Mouse (Mus musculus) cerebellum, adult 18-20 months (tissue): Measurements from ENCODE around the gene Slc1a3.

Experiments
- DNase-seq, 2 experiments: peaks; one replicate each; pipeline ENCODE4 v3.0.0; 2021

Gene Slc1a3

DNA sequence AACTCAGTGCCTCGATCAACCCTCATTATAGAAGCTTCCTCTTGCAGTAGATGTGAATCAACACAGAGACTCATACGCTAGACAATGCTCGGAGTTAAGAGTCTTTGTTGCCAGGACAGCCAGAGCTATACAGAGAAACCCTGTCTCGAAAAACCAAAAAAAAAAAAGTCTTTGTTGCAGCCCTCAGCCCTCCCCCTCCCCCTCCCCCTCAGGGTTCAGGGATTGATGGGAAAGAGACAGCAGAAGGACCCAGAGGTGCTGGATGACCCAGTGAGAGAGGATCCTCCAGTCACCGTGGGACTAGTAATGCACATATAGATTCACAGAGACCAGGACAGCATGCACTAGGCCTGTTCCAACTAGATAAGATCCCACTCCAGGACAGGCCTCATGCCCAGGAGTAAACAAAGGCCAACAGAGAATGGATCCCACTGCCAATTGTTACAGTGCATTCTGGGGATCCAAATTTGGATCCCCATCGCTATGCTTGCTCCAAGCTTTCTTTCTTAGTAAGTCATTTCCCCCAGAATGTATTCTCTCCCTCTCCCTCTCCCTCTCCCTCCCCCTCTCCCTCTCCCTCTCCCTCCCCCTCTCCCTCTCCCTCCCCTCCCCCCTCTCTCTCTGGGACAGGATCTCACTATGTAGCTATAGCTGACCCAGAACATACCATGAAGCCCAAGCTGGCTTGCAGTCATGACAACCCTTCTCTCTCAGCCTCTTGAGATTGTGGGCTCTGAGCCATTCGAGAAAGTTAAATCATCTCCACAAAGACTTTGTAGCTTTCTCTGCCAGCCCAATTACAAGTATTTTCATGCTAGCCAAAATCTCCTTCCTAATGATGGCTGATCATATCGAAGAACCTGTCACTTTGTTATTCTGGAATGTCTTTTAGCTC is 52.2 kb downstream of the Slc1a3 start:
- no peak for DNase-seq

DNA sequence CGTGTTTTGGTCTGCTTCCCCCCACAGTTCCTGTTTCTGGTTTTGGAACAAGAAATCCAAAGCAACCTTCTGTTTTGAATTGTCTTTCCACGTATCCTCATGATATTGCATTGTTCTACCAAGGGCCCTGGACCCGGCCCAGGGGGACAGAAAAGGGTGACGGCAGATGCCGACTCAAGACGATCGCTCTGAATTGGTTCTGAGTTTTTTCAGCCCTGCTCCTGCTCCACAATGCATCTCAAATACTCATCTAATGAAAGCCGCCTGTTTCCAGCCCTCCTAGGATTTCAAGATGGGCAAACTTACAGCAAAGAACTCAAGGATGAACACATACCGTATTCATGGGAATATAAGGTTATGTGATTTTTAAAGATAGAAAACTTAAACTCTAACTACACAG is 55.3 kb downstream of the Slc1a3 start:
- DNase-seq: no peak

DNA sequence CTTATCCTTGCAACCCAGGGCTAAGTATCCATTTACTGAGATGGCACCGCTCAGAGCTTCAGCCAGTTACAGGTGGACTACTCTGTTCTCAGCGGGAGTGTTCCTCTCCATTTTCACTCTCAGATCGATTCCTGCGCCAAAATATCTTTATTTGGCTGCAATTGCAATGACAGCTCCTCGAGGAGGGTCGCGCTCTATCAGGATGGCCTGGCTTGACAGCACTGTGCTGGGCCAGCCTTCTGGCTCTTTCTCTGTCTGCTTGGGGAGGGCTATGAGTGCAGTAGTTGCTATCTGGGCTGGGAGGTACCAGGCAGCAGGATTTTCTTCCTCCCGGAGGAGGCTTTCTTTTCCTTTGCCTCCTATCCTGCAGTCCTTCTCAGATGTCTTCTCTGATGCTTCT is 57.9 kb downstream of the Slc1a3 start:
- DNase-seq: no peak

DNA sequence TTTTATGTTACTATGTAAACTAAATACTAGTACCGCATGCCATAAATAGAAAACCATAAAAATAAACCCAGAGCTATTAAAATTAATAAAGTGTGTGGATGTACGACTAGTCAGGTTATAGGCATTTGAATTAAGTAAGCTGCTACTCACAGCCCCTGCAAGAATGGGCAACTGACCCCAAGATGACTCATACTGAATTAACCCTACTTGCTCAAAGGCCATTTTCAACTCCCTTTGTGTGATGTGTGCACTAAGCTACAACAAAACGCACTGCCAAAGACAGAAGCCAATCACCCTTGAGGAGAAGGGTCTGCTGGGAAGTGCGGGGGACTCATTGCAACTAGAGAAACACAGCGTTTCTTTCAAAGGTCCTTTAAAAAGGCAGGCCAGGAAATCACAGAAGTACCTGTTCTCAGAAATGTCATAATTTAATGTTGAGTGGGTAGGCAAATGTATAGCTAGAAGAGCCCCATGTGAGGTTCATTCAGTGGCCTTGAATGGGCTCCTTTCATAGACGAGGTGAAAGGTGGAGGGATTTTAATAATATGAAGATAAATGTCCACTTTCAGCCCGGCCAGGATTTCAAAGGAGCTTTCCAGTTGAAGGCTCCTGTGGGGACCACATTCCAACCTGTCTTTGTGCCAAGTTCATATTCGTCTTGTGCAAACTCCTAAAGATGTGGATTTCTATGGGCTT is 66.4 kb downstream of the Slc1a3 start:
- no peak for DNase-seq

DNA sequence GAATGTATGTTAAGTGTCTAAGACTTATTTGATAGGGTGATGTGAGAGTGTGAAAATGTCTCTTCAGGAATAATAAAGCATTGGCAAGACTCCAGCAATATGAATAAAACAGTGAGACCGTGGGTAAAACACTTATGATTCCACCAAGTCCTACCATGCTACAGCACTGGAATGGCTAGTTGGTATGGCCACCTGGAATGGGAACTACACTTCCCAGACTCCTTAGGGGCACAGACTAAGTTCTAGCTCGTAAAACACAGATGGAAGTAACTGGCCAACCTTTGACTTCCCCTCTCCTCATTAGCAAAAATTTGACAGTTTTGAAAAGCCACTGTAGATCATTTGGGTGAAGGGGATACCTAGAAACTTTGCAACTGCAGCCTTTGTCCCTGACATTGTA is 70.7 kb downstream of the Slc1a3 start:
- no peak for DNase-seq

DNA sequence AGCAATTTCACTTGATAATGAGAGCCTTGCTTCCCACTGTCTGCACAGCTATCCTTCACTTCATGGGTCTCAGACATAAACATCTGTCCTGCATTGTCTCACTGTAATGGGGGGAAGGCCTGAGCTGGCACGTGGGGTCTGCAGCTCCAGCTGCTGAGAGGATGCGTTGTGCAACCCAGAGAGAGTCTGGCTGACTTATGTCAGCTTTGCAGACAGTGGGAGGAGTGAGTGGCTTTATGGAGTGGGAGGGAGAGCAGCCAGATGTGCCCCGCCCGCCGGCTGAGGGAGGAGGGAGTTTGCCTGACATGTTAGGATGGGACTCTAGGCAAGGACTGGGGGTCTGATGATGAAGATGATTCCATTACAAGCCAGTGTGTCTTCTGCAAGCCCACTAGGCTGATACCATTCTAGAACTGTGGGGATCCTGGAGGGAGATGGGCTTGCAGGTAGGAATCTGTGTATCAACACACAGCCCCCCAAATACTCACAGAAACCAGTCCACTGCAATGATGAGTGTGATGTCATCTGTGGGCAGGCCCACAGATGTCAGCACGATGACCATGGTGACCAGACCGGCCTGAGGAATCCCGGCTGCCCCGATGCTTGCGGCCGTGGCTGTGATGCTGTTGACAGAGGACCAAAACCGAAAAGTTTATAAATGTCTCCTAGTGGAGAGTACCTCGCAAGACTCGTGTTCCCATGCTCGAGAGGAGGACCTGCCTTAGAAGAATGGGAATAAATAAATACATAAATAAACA is 71.8 kb downstream of the Slc1a3 start:
- no peak for DNase-seq

DNA sequence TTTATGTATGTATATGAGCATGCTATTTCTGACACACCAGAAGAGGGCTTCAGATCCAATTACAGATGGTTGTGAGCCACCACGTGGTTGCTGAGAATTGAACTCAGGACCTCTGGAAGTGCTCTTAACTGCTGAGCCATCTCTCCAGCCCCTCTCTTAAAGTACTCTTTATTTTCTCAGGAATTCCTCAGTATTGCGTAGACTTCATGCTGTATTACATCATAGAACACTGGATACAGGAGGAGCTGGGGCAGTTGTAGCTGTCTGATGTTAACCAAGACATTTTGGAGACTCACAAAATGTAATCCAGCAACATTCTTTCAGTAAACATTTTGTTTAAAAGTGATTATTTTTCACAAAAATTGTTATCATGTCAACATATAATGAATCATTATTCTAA is 73.3 kb downstream of the Slc1a3 start:
- DNase-seq: no peak

DNA sequence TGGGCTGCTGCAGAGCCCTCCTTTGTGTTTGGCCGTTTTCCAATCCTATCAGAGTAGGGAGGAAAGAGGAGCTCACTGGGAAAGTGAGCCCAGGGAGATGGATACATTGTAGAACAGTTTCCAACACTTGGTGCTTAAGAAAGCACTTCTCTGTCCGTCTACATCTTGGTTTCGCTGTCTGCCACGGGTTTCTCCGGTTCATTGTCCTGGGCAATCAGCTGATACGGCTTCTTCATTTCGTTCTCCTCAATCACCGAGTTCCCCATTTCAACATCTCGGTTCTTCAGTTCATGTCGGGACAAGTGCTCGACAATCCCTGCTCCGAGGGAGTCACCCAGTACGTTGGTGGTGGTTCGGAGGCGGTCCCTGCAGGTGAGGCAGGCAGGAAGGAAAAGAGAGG is 74.6 kb downstream of the Slc1a3 start:
- DNase-seq: no peak

DNA sequence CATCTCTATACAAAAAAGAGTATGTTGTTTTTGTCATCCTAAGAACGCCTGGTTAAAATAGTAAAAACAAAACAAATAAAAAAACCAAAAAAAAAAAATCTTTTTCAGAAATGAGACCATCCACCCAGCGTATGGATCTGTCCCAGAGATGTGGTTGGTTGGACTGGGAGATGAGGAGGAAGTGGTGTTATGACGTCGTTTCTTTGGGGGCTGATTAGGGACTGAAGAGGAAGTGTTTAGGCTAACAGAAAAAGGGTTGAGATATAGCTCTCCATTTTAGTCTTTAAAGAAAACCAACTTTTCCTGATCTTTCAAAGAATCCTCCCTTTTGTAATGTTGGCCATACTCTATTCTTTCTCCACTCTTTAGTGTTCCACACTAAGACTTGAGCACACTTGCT is 75.8 kb downstream of the Slc1a3 start:
- DNase-seq: no peak

DNA sequence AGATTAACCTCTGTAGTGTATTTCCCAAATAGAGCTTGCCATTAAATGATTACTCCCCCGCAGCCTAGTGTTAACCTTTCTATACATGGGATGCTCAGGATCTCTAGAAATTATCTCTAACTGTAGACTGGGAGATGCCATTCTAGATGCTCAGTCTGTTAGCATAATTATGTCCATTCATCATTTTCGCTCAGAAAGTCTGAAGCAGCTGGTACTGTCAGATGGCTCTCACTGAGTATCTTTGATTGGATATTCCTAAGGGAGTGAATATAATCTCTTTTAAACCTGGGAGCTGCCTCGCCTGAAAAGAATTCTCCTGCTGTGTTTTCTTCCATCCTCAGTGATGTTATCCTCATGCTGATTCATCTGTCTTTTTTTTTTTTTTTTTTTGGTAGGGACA is 76.2 kb downstream of the Slc1a3 start:
- DNase-seq: no peak

DNA sequence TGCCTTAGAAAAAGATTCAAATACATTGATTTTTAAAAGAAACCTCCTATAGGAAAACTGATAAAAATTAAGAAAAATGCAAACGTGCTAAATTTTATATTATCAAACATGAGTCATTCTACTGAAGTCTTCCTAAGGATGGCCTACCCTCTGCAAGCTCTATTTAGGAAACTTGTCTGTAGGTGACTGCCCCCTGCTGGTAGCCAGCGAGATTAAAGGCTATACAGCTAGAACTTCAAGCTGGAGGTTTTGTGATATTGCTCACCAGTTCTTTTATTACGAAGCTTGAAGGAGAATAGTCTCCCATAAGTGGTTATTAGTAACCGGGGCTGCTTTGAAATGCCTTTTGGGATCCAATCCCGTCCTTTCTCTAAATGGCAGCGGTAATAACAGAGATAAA is 77.2 kb downstream of the Slc1a3 start:
- peak; percentile 58 to 61 for DNase-seq

DNA sequence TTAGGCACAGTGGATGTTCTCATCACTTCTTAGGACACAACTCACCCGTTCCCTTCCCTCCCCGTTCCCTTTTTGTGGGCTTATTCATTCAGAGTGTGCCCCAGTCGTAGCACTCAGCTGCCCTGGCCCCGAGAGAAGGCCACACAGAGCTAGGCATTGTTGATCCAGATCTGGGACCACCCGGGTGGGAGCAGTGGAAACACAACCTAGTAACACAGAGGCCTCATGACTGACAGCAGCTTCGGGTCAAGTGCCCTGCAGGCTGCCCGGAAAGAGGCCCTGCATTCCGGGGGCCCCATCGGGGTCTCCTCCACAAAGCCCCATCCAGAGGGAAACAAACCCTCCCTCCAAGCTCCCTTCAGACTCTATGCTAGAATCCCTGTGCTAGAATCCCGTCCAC is 78.2 kb downstream of the Slc1a3 start:
- no peak for DNase-seq

DNA sequence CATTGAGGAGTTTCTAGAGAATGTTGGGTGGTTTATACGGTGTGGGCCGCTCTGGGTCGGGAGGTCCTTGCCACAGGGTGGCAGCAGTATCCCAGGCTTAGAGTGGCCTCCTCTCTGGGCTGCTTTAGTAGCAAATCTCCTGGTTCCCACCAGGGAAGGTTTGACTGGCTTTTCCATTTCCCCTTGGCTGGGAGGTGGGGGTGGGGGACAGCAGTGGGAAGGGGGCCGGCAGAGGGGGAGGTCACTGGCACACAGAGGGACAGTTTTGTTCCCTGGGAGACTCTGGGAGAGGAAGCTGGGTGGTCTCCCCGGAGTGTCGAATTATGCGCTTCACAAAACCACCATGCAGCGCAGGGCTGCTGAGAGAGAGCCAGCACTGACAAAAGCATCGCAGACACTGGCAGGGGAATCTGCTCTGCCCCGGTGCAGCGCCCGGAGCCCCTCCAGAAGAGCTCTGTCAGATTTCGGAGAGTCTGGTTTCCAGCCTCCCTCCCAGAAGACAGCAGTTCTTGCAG is 81.2 kb downstream of the Slc1a3 start:
- peak; percentile 84 to 85 for DNase-seq

DNA sequence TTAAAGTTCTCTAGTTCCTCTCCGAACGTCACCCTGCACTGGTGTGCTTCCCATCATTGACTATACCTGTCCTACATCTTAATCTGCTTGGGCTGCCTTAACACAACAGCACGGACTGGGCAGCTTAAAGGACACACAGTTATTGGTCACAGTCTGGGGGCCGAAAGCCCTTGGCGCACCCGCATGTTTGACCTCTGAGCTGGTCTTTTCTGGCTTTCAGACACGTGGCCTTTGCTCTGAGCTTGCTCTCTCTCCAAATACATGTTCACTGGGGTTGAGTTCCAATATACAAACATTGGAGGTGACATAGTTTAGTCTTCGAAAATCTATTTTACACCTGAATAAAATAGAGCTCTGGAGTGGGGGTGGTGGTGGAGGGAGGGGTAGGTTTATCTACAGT is 82.4 kb downstream of the Slc1a3 start:
- DNase-seq: no peak

DNA sequence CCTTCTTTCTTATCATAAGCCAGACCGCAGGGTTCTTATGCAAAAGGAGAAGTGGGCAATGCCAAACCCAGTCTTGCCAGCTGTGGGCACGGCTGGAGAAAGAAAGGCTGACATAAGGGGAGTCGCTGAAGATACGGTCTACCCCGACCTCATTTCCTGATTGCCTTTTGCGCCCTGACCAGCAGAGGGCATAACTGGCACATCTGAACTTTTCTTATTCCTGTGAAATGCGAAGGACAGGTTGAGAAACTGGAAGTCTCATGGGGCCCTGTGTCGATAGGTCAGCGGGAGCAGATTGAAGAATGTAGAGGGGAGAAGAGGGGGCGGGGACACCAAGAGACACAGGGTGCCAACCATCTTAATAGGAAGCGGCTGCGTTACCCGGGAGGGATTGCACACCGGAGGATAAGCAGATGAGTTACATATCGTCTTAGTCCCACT is 83.4 kb downstream of the Slc1a3 start:
- DNase-seq: peak; percentile 72 to 74

DNA sequence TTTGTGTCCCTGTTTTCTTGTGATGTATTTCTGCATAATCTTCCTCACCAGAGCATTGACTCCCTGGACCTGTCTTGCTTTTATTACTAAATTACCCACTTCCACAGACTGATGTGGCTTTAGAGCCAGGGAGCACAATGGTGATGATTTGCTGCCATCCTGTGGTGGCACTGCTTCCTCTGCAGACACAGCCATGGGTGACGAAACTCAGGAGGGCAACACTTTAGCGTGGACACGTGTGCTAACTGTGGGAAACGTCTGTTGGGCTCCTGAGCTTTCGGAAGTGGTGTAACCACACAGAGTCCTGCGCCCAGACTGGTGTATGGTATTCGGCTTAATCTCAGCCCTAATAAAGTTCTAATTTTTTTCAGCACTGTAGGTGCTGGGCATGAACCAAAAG is 85.2 kb downstream of the Slc1a3 start:
- peak in 1 of 2 experiments; percentile 26 for DNase-seq

DNA sequence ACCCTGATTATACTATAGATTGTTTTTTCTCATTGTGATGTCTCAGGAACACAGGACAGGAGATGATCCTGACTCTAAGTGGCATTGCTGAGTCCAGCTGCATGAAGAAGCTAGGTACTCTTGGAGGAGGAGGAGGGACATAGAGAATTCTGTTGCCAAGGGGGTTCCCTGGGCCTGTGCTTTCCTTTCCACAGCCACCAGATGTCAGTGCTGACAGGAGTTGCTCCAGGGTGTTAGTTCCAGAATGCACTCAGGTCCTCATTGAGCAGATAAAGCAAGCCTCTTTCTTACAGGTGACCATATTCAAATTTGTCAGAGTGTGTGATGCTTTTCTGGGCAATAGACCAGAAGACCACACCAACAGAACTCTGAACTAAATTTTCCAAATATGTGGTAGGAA is 86.7 kb downstream of the Slc1a3 start:
- no peak for DNase-seq

DNA sequence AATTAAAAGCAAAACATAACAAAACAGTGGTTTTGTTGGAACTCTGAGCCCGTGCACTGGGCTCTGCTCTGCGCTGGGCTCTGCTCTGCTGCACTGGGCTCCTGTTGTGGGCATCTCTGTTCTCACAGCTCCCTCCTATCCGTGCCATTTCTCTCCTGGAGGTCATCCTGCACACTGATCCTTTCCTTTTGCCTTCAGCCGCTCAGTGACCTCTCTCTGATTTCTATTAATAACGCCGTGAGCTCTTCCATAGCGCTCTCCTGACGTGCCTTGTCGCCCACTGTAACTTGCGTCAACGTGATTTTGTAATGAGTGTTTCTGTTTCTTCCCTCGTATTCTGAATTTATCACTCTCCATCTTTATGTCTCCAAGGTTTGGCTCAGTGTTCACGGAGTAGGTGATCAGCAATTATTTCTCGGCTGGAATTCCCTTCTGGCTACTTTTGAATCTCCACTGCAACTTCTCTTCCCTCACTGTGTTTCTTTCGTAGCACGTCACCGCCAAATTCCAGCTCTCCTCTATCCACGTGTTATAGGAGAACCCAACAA is 91.0 kb downstream of the Slc1a3 start:
- DNase-seq: no peak

DNA sequence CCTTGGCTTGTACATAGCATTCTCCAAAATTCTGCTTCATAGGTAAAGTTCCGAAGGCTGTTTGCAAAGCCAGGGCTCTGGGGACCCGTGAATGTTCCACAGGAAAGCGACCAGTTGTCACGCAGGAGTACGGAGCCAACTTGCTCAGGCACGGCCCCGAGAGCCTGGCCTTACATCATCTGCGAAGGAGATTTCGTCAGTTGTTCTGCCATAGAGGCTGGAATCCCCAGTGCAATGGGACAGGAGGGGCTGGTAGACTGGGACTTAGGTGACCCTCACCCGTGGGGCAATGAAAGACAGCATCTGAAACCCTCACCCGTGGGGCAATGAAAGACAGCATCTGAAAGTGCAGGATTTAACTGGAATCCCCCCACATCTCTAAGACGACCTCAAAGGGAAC is 94.3 kb downstream of the Slc1a3 start:
- no peak for DNase-seq

DNA sequence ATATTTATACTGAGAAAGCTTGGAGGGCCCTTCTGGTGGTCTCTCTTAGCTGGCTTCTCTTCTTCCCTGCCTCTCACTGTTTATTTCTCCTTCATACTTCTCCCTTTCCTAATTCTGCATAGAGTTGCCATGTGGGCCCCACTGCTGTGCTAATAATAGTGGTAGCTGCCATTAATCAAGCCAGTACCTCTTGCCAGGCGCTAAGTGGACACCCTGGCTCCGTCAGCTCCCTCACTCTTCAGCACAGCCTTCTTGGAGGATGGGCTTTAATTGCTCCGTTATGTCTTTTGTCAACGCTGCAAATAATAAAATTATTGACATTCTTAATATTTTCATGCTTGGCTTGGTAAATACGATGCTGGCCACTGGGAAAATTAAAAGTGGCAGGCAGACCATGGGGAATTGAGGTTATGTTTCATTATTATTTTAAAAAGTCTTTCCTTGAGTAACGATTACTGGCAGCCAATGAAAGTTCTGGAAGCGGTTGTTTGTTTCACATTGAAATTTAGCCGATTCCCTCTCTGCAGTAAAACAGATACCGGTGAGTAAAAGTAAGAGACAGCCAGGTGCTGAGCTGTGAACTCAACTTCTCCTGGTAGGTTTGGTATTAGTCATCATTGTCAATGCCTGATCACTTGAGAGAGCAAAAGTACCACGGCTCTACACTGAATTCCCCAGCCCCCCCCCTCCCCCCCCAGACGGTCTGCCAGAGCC is 94.9 kb downstream of the Slc1a3 start:
- DNase-seq: no peak

DNA sequence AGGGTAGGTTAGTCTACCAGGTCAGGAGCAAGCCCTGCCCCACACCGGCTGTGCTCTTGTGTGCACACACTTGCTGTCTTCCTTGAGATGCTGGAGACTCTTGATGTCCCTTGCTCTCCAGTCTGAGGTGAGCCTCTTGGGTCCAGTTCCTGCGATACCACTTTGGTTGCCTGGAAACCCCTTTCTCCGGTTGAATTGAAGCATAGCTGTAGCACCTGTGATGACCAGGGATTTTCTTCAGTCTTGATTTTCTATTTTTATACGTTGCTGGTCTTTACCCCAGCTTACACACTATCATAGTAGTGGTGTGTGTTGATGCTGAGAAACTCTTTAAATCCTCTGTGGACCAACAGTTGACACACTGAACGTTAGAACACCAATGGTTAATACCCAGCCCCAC is 95.9 kb downstream of the Slc1a3 start:
- DNase-seq: no peak

DNA sequence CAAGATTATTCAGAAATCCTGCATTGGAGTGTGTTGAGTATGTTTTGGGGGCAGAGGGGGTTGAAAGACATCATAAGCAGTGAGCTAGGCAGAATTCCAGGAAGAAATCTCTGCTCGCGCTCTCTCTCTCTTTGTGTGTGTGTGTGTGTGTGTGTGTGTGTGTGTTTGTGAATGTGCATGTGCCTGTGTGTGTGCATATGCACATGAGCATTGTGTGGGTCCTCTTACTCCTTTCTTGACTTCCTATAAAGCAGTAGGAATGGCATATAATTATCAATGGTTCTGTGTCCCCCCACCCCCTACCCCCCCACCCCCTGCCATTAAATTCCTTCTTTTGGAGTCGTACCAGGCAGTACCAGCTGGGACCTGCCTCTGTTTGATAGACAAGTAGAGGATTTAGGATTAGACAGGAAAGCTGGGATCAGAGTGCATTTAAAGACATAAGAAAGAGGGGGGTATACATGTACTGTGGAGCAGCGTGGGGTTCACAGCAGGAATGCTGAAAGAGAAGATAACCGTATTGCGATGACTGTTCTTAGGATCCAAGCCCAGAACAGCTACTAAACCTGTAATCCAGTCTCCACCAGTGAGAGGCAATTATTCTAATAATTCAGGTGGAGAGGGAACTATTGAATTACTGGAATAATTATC is 104.9 kb downstream of the Slc1a3 start:
- no peak for DNase-seq
